Mouse (Mus musculus): ENCODE results near the gene Ott. TPM values are rescaled to one million over a fixed set of nuclear protein-coding genes. Genes with fewer than 3 reads are reported as not detected.
"Not testable (repeated sequence)": the region's sequence is repeated elsewhere in the genome, so short reads cannot be mapped to it uniquely, and the experiment has no call there.

Ott gene
- total RNA-seq (2021) = not detected
- long read RNA-seq, experiment 1 = 0 reads
- long read RNA-seq, experiment 2 = 0 reads

DNA sequence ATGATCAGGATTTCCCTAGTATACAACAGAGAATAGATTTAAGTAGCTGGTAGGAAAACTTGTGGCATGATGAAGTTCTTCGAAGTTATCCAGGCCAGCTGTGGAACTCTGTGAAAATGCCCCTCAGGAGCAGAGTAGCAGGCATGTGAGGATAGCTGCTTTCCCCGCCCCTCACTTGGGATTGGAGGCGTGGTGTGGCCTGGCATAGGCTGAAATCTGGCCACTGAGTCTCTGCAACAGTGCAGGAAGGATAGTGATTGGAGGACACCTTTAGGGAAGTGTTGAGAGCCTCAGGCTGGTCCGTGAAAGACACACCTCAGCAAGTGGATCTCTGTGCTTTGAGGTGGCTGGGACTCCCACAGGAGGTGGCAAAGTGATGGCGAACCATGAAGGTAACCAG is at the start of gene Ott:
Gene Ott (plus strand): TSS at position 301 of the 400 bp plus-strand sequence.
- intact Hi-C loops (cut with DNase I); H3K4me3 ChIP-seq; H3K27ac ChIP-seq; DNase-seq (ENCODE audit: extremely low spot score in 1 of 2, low spot score in 2 of 2): not testable (repeated sequence)

Other genes starting within 250 kb of the Ott start
- gene Luzp4, start 216.6 kb upstream of the Ott start, total RNA-seq (2021) = not detected
- gene Gm15093, start 198.1 kb downstream of the Ott start, total RNA-seq (2021) = not detected

Measured in left cerebral cortex, adult 2 months (tissue).